Mouse (Mus musculus) E14TG2a.4 (cell line): Measurements from ENCODE around the gene Atp6v1fnb.

Experiments used
- CTCF ChIP-seq: conservative IDR thresholded peaks from 2 replicates; pipeline ENCODE4 v1.5.1; 2014; ENCODE audit warnings: low read length
- NANOG ChIP-seq: IDR thresholded peaks from 2 replicates; pipeline ENCODE4 v1.6.1; 2014; ENCODE audit warnings: borderline replicate concordance, low read length, mixed read lengths

- TF ChIP-seq CTCF (peak; percentile 23), NANOG (no peak)
Observed at GRCm38 (mm10) chr6:29501599-29501998, 30.4 kb downstream of the Atp6v1fnb start.
